Comparison of ENCODE assay signal across 8 mouse cellular contexts in genomic region chr12:52132256-52132655, GRCm38 (mm10). TPM values are rescaled to one million over a fixed set of nuclear protein-coding genes. Genes with fewer than 3 reads are reported as not detected.
DNase-seq lines count a peak whose midpoint lies in the region; ATAC-seq lines count a peak whose summit lies in the region.

No protein-coding gene starts in this region.

- H3K27ac ChIP-seq in forebrain, embryonic 10.5 days = peak overlapping the region; percentile 84
- H3K27ac ChIP-seq in hindbrain, embryonic 16.5 days (ENCODE audit: low read depth, low read length) = no peak overlapping the region

- DNase-seq in right cerebral cortex, postnatal 14 days = peak; percentile 11
- no peak for DNase-seq in right cerebral cortex, postnatal 36 days (ENCODE audit: low spot score in 2 of 2)
- peak; percentile 33 for DNase-seq in forebrain, embryonic 10.5 days (ENCODE audit: extremely low spot score, low spot score)
- peak; percentile 5 for DNase-seq in lung, postnatal 14 days
- DNase-seq in thymus, adult 18-20 months = no peak
- DNase-seq in spleen, postnatal 36 days (ENCODE audit: low spot score in 2 of 2) = no peak

- H3K36me3 ChIP-seq in forebrain, embryonic 10.5 days (replicated peaks) = peaks cover 4% of the 10 kb centered on the region
- H3K36me3 ChIP-seq in hindbrain, embryonic 16.5 days (ENCODE audit: control insufficient read depth, insufficient read depth, low read length) = no peaks in the 10 kb centered on the region

- H3K4me3 ChIP-seq in forebrain, embryonic 10.5 days = peak overlapping the region; percentile 25
- no peak overlapping the region for H3K4me3 ChIP-seq in hindbrain, embryonic 16.5 days (ENCODE audit: low read length)

- H3K4me1 ChIP-seq in forebrain, embryonic 10.5 days = peaks cover 32% of the 10 kb centered on the region
- no peaks in the 10 kb centered on the region for H3K4me1 ChIP-seq in hindbrain, embryonic 16.5 days (ENCODE audit: control insufficient read depth, insufficient read depth, low read depth, low read length)

- ATAC-seq in hindbrain, embryonic 16.5 days = peak; percentile 81
- no peak for ATAC-seq in CD4-positive, CD25-positive, alpha-beta regulatory T cell, adult 4 months

- no peaks in the 10 kb centered on the region for H3K9me3 ChIP-seq in forebrain, embryonic 10.5 days
- no peaks in the 10 kb centered on the region for H3K9me3 ChIP-seq in hindbrain, embryonic 16.5 days (ENCODE audit: control insufficient read depth, low read length)

- no peaks in the 10 kb centered on the region for H3K27me3 ChIP-seq in forebrain, embryonic 10.5 days (ENCODE audit: poor library complexity, severe bottlenecking)
- H3K27me3 ChIP-seq in hindbrain, embryonic 16.5 days (replicated peaks; ENCODE audit: control insufficient read depth, insufficient read depth, low read length) = no peaks in the 10 kb centered on the region

- WGBS in forebrain, embryonic 10.5 days = 5% methylated on average over 10 of the region's 10 CpGs
- 5% methylated on average over 10 of the region's 10 CpGs for WGBS in hindbrain, embryonic 16.5 days

- peak overlapping the region; percentile 15; the same call in 1 of the 2 replicates for H3K9ac ChIP-seq in hindbrain, embryonic 16.5 days (ENCODE audit: low read depth, low read length)

- H3K4me2 ChIP-seq in hindbrain, embryonic 16.5 days (ENCODE audit: low read length) = peak overlapping the region; percentile 30

RNA-seq across cellular contexts. Expression of gene Nubpl, which starts 34.7 kb away (rescaled TPM):
- polyA plus RNA-seq in forebrain, embryonic 10.5 days (2016; fragmentation: Nextera tagmentation; extraction: Ambion mirVana) = 20.9 and 21.2 TPM in 2 replicates
- polyA plus RNA-seq in hindbrain, embryonic 16.5 days (2015; fragmentation: Nextera tagmentation; extraction: Ambion mirVana) = 7.5 and 8.7 TPM in 2 replicates
- 1 to 10 TPM; 6.1 to 6.5 TPM for polyA plus RNA-seq in CD4-positive, CD25-positive, alpha-beta regulatory T cell, adult 4 months (2017; shearing (Covaris generic))

Comparison
In these comparisons a context has a peak if more than half of its experiments do, and no peak if none do; other contexts are left out.
1. DNase-seq: peak in right cerebral cortex, postnatal 14 days (single experiment), forebrain, embryonic 10.5 days (single experiment) and lung, postnatal 14 days (single experiment); none in right cerebral cortex, postnatal 36 days (0 of 2), thymus, adult 18-20 months (0 of 2) and spleen, postnatal 36 days (0 of 2).